Mouse (Mus musculus) embryo, embryonic 10.5 days (tissue): ENCODE measurements around the gene Stxbp6.
"Not testable (repeated sequence)": the region's sequence is repeated elsewhere in the genome, so short reads cannot be mapped to it uniquely, and the experiment has no call there.

Source experiments
- DNase-seq: peaks from one replicate; pipeline ENCODE4 v3.0.0-alpha.2; 2015; ENCODE audit warnings: low spot score

Gene Stxbp6

DNA sequence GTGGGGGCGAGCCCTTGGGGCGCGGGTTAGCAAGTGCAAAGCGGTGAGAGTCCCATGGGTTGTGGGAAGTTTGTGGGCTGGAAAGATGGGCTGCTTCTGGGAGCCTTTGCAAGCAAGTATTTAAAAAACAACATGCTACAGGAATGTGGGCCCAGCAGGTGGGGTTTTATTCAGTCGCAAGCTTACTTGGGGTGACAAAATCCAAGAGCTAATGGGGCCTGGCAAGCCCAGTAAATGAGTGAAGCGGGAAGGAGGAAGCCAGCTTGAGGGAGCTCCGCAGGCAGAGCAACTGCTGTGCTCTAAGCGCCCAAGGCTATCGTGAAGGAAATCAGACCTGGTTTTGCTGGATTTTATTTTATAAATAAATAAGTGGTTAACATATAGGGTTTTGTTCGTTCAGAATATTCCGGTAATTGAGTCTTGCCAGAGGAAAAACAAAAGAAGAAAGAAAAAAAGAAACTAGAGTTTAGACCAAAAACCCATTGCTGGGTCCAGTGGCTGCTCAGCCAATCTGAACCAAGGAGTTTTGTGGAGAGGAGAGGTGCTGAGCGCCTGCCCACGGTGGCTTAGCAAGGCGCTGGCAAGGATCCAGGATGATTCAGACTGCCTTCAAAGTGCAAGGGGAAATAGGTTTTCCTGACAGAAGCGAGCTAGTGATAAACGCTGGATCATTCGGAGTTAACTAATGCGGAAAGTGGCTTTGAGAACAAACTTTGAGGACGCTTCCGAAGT lies at the start of gene Stxbp6:
Stxbp6 (minus strand) TSS at position 99 of the 732 bp plus-strand sequence.
- DNase-seq: peak; percentile 69

DNA sequence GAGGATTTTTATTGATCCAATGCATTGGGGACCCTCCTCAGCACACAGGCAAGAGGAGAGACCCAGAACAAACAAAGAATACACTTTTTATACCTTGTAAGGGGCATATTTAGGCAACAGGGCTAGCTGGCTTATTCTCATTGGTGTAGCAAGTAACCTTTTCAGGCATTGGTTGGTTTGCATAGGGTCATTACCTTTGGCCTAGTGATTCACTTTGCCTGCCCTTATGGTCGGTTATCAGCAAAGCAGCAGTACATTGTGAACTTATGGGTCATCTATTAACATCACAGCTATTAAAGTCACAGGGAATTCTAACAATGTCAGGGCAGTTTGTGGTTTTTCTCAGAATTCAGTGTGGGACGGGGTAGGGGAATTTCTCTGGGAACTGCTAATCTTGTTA lies 28.4 kb upstream of the Stxbp6 start:
- DNase-seq: not testable (repeated sequence)

DNA sequence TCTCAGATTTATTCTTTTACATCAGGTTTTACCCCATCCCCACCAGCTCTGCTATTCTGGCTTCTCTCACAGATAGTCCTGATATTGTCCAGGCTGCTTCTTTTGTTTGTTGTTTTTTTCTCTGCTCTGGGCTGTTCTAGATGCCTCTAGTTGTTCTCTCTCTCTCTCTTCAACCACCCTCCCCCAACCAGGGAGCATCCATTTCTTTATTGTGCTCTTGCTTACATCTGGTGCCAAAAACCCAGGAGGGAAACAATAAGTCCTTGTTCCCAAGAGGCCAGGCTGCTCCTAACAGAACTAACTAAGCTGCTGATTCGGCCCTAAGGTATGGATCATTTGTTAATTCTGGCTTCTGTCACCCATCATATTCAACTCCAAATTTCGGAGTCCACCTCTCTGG lies 19.2 kb upstream of the Stxbp6 start:
- DNase-seq: no peak

DNA sequence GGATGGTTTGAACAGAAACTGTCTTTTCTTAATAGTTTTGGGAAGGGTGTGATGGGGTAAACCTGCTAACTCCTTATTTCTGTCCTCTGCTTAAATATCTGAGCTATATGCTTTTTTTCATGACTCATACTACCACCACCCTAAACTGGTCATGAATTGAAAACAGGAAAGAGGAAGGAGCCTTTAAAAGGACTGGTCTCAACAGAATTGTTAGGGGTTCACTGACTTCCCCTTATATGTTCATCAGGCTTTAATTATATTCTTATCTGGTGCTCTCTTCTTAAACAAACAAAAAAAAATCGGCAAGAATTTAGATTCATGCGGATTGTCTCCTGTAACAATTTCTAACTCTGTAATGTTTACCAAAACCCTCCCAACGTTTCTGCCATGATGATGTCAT lies 17.9 kb upstream of the Stxbp6 start:
- DNase-seq: no peak

DNA sequence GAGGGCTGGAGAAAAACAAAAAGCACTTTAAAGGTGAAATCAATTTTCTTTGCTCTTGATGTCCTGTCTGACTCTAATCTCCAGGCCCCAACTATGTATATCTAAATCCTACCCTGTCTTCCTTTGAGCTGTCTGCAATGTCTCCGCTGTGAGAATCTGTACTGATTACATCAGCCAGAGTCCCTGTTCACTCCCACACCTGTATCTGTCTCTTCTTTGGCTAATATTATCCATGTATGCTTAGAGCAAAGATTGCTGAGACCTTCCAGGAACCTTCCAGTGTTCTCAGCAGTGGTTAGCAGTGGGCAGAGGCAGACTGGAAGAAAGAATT lies 8.6 kb upstream of the Stxbp6 start:
- no peak for DNase-seq

DNA sequence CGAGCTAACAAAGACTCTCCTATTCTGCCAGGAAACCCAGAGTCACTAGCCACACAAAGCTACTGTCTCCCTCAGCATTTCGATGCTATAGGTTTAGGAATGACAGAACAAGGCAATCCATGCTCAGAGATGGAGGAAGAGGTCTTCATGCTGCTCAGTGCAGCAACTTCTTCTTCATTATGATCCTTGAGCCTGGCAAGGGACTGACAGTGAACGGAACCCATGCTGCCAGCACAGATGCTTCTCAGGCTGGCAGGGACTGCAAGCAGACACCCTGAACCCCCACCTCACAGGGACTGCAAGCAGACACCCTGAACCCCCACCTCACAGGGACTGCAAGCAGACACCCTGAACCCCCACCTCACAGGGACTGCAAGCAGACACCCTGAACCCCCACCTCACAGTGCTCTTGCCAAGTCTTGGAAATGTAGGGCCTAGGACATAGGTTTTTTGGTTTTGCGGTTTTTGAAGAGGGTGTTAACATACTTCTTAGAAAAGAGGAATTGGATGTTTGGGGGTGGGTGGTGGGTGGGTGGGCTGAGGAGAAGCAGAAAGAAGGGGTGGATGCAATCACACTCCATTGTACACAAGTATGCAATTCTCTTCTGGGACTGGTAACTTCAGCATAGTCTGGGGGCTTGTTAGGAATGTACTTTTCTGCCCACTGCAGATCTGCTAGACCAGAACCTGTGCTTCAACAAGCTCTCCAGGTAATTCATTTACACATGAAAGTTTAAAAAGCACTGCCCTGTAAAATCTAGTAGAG lies 8.1 kb upstream of the Stxbp6 start:
- DNase-seq: no peak

DNA sequence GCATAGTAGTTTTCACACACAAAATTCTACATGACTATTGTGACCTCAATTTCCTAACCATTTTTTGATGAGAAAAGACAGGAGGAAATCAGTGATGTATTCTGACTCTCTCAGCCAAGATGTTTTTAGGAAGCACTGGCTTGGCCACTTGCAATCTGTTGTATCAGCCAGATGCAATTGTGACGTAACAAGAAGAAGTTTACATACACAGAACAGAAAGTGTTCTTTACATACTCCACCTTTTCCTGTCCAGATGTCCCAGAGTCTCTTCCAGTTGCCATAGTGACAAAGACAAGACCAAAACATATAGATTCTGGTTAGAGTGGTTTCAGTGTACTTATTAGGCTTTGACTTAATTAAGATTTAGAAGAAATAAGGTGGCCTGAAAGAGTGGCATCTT lies 7.1 kb upstream of the Stxbp6 start:
- no peak for DNase-seq

DNA sequence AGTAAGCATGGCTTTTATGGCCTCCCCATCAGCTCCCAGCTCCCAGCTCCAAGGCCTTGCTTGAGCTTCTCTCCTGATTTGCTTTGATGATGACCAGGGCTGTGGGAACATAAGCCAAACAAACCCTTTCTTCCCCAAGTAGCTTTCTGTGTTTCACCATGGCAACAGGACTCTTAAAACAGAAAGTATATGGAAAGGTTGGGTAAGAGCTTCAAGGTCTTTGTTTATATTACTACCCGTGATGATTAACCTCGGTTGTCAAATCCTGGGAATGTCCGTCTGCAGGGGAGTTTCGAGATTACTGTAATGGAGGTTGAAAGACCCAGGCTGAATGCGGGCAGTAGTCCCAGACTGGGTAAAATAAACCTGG lies 6.2 kb upstream of the Stxbp6 start:
- DNase-seq: no peak

DNA sequence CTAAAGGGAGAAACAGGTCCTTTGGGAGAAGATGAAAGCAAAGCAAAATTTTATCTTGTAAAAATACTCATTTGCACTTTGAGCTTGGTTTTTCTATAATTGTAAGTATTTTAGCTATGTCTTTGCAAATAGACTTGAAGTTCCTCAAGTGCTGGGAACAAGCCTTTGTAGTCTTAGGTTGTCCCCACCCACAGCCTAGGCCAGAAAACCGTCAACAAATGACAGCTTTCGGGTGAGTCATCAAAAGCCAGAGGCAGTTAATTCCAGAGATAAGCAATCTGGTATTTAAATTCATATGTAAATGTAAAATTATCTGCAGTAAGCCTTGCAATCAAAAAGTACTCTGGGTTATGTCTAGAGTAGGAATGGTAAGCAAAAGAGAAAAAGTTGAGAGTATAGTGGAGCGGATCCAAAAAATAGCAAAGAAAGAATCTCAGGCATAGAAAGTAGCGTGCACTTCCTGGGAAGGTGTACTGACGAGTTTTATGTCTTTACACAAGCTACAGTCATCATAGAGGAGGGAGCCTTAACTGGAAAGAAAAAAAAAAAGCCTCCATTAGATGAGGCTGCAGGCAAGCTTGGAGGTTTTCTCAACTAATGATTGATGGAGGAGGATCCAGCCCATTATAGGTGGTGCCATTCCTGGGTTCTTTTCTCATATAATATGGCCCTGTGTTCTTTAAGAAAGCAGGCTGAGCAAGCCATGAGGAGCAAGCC lies 5.7 kb upstream of the Stxbp6 start:
- no peak for DNase-seq

DNA sequence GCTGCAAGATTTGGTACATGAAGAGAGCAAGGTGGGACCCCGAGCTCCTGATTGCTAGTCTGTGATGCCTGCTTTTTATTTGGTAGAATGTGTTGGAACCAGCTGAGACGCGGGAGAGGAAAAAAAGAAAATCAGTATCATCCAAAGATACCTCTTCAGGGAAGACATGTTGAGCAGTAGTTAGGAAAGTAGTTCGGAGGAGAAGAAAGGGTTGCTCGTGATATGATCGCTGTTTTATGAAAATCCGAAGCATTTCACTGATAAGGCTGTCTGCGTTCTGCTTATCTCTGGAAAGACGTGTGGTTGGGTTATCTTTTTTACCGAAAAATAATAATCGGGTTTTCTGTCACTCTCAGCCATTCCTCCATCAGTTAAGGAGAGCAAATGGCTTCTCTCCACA lies 1.1 kb upstream of the Stxbp6 start:
- DNase-seq: no peak

DNA sequence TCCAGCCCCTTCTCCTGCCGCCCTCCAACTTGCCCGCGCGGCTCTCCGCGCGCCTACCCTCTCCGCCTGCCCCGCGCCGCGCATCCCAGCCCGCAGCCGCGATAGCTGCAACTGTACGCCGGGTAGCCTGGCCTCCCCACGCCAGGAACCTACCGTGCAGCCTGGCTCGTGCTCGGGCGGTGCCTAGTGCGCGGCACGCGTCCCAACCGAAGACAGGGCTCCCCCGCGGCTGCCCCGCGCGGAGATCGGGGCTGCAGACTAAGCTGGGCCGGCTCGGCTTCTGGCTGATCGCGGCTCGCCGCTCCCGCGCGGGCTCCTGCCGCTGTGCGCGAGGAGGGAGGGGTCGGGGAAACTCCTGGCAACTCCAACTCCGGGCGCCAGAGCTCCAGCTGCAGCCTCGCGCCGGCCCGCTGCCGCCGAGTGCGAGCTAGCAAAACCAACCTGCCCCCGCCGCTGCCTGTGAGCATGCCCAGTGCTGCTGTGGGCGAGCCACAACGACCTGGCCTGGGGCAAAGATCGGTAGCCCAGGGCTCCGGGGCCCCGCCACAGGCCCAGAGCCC lies 387 bp downstream of the Stxbp6 start:
- DNase-seq: peak; percentile 83

DNA sequence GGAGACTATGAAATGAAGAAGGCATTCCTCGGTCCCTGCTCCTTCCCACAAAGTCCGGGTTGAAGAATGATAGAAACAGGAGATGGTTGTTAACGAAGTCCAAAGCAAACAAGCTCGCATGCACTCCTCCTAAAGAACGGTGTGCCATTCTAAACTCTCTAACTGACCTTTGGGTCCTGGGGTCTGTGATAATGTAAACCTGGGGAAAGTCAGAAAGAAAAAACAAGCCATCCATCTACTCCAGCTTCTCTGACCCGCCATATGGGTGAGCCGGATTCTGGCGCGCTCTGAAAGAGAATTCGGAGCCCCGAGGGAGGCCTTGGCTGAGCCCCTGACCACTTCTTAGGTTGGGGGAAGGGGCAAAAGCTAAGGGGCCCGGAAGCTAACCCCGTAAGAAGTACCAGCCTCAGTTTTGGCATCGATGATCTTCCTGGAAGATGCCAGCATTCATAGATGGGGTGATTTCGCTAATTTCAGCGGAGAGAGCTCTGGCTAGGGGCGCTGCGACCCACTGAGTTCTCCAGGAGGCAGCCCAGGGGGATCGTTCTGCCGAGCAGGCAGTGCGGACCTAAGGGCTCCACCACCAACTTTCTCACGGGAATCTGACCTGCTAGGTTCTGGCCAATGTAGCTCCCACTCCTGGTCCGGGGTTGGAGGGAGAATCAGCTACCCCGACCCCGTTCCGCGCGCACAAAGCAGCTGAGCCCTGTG lies 1.0 kb downstream of the Stxbp6 start:
- peak; percentile 68 for DNase-seq

DNA sequence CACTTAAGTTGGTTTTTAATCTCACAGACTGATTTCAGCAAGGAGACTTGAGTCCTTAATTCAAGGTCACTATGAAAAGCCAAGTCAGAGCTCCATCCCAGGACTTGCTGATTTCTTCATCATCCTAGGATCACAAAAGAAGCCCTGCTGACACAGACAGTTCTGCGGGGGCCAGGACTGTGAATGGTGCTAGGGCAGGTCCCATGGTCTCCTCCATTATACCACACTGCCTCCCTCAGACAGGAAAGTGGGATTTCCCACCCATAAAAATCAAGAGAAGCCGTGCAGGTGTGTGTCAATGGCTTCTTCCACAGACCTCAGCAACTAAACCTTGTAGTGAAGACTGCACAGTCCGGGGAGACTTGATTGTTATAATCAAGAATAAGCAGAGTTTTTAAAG lies 2.3 kb downstream of the Stxbp6 start:
- no peak for DNase-seq

DNA sequence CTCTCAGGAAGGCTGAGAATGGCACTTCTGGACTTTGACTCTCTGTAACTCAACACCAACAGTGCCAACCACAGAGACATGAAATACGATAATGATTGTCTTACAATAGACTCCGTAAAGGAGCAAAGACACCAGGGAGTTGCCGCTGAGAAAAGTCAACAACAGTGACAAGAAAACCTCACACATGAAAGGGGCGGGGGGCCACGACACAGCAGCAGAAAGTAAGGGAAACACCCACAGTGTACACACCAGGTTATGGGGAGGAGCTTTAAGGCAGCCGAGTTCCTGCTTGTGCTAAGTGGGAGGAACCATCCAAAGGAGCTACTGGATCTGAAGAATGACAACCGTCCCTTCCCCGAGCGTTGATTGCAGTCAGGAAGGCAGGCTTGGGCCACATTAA lies 4.3 kb downstream of the Stxbp6 start:
- DNase-seq: peak; percentile 54

DNA sequence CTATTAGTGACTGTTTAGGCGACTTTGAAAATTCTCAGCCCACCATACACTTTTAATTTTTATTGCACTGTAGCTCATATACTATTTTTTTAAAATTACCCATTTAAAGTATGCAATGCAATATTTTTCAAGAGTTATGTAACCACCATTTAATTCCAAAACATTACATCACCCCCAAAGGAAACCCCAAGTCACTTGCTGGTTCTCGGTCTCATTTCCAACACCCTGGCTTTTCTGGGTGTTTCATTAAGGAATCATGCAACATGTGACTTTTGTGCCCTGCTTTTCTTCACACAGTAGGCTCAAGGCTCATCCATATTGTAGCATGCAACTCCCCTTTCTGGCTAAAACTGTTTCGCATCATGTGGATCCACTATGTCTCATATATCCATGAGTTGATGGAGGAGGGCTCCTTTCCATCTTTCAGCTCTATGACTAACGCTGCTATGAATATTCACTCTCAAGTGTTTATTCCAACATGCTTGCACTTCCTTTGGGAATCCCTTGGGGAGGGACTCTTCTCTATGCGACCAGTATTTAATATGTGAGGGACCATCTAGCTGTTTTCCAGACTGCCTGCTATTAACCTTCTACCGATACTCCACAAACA lies 6.3 kb downstream of the Stxbp6 start:
- no peak for DNase-seq

DNA sequence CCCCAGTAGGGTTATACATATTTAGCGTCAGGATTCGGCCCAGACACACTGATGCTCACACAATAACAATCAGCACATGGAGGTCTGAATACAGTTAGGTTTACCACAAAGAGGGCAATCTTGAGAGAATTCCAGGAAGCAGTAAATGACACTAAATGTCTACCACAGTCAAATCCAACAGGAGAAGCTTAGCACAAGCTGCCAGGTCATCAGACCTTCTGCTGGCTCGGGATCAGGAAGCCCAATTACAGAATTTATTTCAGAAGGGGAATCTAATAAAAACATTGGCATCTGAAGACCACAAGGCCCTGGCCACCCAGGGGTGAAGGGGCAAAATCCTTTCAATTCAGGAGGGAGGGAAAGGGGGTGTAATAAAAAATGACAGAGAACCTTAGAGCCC lies 6.8 kb downstream of the Stxbp6 start:
- DNase-seq: no peak

DNA sequence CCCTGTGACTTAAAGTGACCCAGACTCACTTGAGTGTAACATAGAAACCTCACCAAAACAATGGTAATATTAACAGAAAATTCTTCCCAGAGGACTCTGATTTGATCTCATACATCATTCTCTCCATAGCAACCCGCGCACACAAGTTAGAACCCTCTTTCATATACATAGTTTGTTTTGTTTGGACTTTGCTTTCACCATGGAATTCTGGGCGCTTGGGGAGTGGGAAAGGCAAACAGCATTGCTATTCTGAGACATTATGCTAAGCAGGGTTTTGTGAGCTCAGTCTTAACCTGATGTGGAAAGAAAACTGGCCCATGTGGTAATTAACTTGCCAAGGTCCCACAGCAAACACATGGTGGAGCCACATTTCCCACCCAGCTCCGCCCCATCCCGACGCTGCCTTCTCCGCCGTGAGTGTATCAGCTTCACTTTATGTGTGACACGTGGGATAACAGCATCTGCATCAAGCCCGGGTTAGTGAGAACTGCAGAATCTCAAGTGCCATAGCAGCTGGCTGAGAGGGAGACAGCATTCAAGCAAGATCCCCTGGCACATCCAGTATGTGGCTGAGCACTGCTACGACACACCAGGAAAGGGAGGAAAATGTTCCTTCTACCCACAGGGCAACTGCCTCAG lies 7.3 kb downstream of the Stxbp6 start:
- DNase-seq: no peak

DNA sequence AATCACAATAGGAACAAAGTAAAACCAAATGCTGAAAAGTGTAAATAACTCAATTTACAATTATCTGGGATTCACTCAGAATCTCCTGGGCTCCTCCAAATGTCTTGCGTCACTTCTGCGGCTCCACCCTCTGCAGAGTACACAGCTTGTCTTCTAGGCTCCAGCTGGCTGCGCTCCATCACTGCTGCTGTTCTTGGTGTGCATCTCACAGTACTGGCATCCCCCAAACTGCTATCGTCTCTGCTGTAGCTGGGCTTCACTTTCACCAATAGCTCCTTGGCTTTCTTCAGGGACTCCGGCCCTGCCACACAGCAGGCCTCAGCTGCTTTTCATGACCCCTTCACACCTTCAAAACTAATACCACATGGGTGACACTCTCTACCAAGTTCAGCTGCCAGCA lies 10.9 kb downstream of the Stxbp6 start:
- DNase-seq: no peak

DNA sequence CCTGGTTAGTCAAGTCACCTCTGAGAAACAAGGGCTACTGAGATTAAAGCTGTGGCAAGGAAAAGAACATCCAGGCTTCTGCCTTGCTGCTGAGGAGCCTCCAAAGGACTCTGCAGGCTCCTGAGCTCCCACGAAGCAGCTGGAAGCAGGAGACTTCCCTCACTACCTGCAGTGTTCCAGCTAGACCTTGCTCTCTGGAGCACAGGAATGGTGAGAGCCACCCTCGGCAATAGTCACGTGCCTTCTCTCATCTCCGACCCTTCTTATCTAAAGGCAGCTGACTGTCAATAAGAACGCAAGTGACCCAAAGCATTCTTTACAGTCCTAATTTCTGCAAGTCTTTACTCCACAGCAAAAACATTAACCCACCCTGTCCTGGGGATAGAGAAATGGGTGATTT lies 13.2 kb downstream of the Stxbp6 start:
- no peak for DNase-seq

DNA sequence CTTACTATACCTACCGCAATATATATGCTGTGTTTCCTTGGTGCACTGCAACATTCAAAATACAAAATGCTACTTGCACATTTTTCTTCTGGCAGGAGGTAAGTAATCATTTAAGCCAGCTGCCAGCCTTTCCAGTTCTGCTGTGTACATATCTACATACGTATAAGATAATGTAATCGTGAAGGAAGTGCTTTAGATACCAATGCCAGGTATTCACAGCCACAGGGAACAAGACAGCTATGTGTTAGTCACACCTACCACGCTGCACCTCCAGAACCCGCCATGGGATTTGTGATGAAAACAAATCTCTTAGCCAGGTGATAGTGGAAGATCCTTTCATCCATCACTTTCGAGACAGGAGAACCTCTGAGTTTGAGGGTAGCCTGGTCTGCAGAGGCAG lies 13.7 kb downstream of the Stxbp6 start:
- DNase-seq: no peak

DNA sequence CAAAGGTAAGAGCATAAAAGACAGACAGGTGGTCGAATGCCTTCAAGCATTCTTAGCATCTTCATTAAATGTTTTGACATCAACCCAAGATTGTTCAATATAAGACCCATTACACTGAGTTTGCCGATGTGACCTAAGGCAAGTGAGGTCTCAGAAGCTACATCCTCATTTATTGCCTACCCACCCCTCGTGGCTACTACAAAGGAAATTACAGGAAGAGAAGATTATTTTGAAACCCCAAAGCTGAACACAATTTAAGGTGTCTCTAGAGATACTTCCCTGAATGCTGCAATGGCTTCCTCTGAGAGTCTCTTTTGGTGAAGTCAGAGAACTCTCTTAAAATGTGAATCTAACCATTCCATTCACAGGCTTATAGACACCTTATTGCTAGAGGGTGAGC lies 16.5 kb downstream of the Stxbp6 start:
- DNase-seq: no peak
